Mouse (Mus musculus): ENCODE results near the gene Sbsn. TPM values are rescaled to one million over a fixed set of nuclear protein-coding genes. Genes with fewer than 3 reads are reported as not detected.

Sbsn gene
- polyA plus RNA-seq (2012; rRNA removed; ENCODE audit: low replicate concordance): 10.8 and 36.4 TPM in 2 replicates

DNA sequence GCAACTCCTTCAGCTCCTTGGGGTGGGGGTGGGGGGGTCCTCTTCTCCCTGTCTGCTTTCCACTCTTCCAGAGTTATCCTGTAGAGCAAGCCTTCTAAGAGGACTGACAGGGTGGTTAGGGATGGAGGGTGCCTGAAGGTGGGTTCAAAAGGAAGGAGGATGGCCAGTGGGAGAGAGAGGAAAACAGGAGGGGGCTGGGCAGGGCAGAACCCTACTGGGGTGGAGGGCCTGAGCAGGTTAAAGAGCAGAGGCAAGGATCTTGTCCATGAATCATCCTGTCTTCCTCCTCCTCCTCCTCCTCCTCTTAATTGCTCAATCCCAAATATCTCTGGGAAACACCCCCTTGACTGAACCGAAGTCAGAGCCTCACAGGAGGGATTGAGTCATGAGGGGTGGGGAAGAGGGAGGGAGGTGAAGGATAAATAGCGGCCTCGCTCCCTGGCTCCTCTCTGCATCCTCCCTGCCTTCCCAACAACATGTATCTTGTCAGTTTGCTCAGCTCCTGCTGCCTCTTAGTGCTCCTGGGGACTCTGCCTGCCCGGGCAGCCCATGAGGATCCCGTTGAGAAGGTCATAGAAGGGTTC is at the start of gene Sbsn:
Sbsn (plus strand) TSS at position 386 of the 584 bp plus-strand sequence.

DNA sequence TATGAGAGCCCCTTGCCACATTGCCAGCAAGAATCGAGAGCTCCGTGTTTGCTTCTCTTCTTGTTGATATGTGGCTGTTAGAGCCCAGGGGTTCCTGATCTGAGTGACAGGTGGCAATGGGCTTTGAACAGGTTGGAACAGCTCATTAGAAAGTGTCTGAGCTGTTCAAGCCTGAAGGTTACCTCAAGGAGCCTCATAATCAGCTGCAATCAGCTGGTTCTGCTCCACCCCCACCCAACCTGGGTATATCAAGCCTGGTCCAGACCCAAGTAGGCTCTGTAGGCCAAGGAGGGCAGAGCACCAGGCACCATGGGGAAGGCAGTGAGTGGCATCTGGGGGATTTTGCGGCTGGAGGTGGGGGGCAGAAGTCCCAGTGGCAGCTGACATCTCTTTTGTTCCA is 39.3 kb upstream of the Sbsn start, which contains the start of gene Atp4a:
Atp4a (plus strand) TSS at position 268 of the 400 bp plus-strand sequence.

GRCm38 (mm10) chr7:30729396-30730063 is 21.7 kb upstream of the Sbsn start, which contains the start of gene Tmem147:
Tmem147 (minus strand) TSS chr7:30729540.

DNA sequence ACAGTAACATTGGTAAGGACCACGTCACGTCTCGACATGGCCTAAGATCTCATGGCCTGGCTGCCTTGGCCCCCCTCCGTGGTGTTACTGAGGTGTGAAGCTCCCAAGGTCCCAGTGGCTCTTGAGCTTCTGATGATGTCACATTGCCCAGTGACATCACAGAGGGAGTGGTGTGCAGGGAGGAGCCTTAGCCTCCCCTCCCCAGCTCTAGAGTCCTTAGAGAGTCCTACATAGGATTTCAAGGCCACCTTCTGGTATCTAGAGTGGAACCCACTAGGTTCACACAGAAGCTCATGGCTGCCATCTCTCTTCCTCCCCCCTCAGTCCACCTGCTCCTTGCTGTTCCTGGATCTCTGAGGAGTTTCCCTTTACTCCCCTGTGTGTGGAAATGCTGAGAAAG is 7.7 kb upstream of the Sbsn start, which contains the start of gene Gapdhs:
Gapdhs (minus strand) TSS at position 65 of the 400 bp plus-strand sequence.

DNA sequence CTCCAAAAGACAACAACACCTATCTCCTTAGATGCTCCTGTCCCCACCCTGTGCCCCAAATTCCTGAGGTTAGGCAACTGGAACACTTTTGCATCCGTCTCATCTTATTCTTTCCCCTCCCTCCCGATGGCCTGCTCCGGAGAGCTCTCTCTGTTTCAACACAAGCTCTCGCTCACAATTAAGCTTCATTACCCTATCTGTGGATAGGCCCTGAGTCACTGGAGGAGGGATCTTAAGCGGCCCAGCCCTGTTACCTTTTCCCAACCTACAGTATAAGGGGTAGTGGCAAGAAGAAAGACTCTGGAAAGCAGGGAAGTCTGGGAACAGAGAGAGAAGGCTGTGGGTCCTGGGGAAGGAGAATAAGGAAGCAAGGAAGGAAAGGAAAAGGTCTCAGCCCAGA is 12.2 kb downstream of the Sbsn start, which contains the start of gene Dmkn:
Dmkn (plus strand) TSS at position 301 of the 400 bp plus-strand sequence.

DNA sequence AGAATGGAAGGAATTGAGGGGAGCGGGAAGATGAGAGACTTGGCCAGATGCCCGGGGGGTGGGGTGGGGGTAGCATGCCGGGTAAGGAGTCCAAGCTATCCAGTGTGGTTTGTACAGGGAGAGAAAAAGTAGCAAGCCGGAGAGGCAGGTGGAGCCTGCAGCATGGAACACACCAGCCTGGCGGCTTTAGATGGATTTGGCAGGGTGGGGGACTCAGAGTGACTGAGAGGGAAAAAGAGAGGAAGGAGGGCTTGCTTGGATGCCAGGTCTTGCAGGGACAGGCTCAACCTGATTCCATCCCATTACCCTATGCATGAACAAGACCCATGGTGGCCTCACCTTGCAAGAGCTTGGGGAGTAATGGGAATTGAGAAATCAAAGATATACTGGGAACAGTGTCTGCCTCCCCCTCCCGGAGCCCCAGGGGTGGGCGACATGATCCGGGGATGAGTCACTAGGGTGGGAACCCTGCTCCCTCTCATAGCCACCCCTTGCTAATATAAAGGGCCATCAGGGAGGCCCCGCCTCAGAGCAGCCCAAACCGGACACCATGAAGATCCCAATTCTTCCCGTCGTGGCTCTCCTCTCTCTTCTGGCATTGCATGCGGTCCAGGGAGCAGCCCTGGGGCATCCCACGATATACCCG is 36.2 kb downstream of the Sbsn start, which contains the start of gene Krtdap:
Krtdap (plus strand) TSS at position 520 of the 646 bp plus-strand sequence.

Other genes starting within 250 kb of the Sbsn start
- 7.3 and 17.1 TPM in 2 replicates for gene Arhgap33, start 216.4 kb upstream of the Sbsn start, polyA plus RNA-seq (2012; rRNA removed; ENCODE audit: low replicate concordance)
- 65.4 and 90.8 TPM in 2 replicates for gene Hspb6, start 199.3 kb upstream of the Sbsn start, polyA plus RNA-seq (2012; rRNA removed; ENCODE audit: low replicate concordance)
- 4.1 and 17.2 TPM in 2 replicates for gene Proser3, start 199.2 kb upstream of the Sbsn start, polyA plus RNA-seq (2012; rRNA removed; ENCODE audit: low replicate concordance)
- gene Lin37, start 191.6 kb upstream of the Sbsn start, polyA plus RNA-seq (2012; rRNA removed; ENCODE audit: low replicate concordance): 32.9 and 36.6 TPM in 2 replicates
- gene U2af1l4, start 188.2 kb upstream of the Sbsn start, polyA plus RNA-seq (2012; rRNA removed; ENCODE audit: low replicate concordance): 56.7 and 69.3 TPM in 2 replicates
- gene Gm49396, start 188.1 kb upstream of the Sbsn start, polyA plus RNA-seq (2012; rRNA removed; ENCODE audit: low replicate concordance): 1.4 and 3.1 TPM in 2 replicates
- gene Psenen, start 187.8 kb upstream of the Sbsn start, polyA plus RNA-seq (2012; rRNA removed; ENCODE audit: low replicate concordance): 135 and 167 TPM in 2 replicates
- gene Igflr1, start 186.0 kb upstream of the Sbsn start, polyA plus RNA-seq (2012; rRNA removed; ENCODE audit: low replicate concordance): 3.8 and 6.8 TPM in 2 replicates
- 35.0 and 59.6 TPM in 2 replicates for gene Kmt2b, start 162.7 kb upstream of the Sbsn start, polyA plus RNA-seq (2012; rRNA removed; ENCODE audit: low replicate concordance)
- 0.92 and 1.1 TPM in 2 replicates for gene Zbtb32, start 152.6 kb upstream of the Sbsn start, polyA plus RNA-seq (2012; rRNA removed; ENCODE audit: low replicate concordance)
- 2.8 and 21.0 TPM in 2 replicates for gene Upk1a, start 138.6 kb upstream of the Sbsn start, polyA plus RNA-seq (2012; rRNA removed; ENCODE audit: low replicate concordance)
- gene Cox6b1, start 125.3 kb upstream of the Sbsn start, polyA plus RNA-seq (2012; rRNA removed; ENCODE audit: low replicate concordance): 647 and 1,156 TPM in 2 replicates
- not detected in 2 replicates for gene Etv2, start 115.6 kb upstream of the Sbsn start, polyA plus RNA-seq (2012; rRNA removed; ENCODE audit: low replicate concordance)
- 47.6 and 62.6 TPM in 2 replicates for gene Rbm42, start 101.2 kb upstream of the Sbsn start, polyA plus RNA-seq (2012; rRNA removed; ENCODE audit: low replicate concordance)
- gene Haus5, start 86.5 kb upstream of the Sbsn start, polyA plus RNA-seq (2012; rRNA removed; ENCODE audit: low replicate concordance): 11.8 and 17.8 TPM in 2 replicates
- gene Pmis2, start 79.9 kb upstream of the Sbsn start, polyA plus RNA-seq (2012; rRNA removed; ENCODE audit: low replicate concordance): not detected in 2 replicates
- not detected in 2 replicates for gene 2200002J24Rik, start 52.5 kb upstream of the Sbsn start, polyA plus RNA-seq (2012; rRNA removed; ENCODE audit: low replicate concordance)
- 0.39 TPM in 1 of 2 replicates, not detected in the other for gene Atp4a, start 39.3 kb upstream of the Sbsn start, polyA plus RNA-seq (2012; rRNA removed; ENCODE audit: low replicate concordance)
- gene Tmem147, start 21.9 kb upstream of the Sbsn start, polyA plus RNA-seq (2012; rRNA removed; ENCODE audit: low replicate concordance): 254 and 273 TPM in 2 replicates
- gene Gapdhs, start 7.8 kb upstream of the Sbsn start, polyA plus RNA-seq (2012; rRNA removed; ENCODE audit: low replicate concordance): not detected in 2 replicates
- gene Dmkn, start 12.3 kb downstream of the Sbsn start, polyA plus RNA-seq (2012; rRNA removed; ENCODE audit: low replicate concordance): 8.6 and 10.7 TPM in 2 replicates
- 0.51 and 2.0 TPM in 2 replicates for gene Krtdap, start 36.4 kb downstream of the Sbsn start, polyA plus RNA-seq (2012; rRNA removed; ENCODE audit: low replicate concordance)
- 27.4 and 105 TPM in 2 replicates for gene Ffar2, start 72.3 kb downstream of the Sbsn start, polyA plus RNA-seq (2012; rRNA removed; ENCODE audit: low replicate concordance)
- gene Ffar3, start 104.7 kb downstream of the Sbsn start, polyA plus RNA-seq (2012; rRNA removed; ENCODE audit: low replicate concordance): not detected in 2 replicates
- gene Ffar1, start 110.1 kb downstream of the Sbsn start, polyA plus RNA-seq (2012; rRNA removed; ENCODE audit: low replicate concordance): 0.03 and 0.05 TPM in 2 replicates
- gene Cd22, start 128.9 kb downstream of the Sbsn start, polyA plus RNA-seq (2012; rRNA removed; ENCODE audit: low replicate concordance): 1.3 and 4.4 TPM in 2 replicates
- gene Mag, start 163.4 kb downstream of the Sbsn start, polyA plus RNA-seq (2012; rRNA removed; ENCODE audit: low replicate concordance): 0.72 and 1.3 TPM in 2 replicates
- gene Hamp2, start 173.2 kb downstream of the Sbsn start, polyA plus RNA-seq (2012; rRNA removed; ENCODE audit: low replicate concordance): 0.77 and 1.3 TPM in 2 replicates
- gene Hamp, start 192.6 kb downstream of the Sbsn start, polyA plus RNA-seq (2012; rRNA removed; ENCODE audit: low replicate concordance): 0.64 and 3.8 TPM in 2 replicates
- gene Usf2, start 205.3 kb downstream of the Sbsn start, polyA plus RNA-seq (2012; rRNA removed; ENCODE audit: low replicate concordance): 99.1 and 134 TPM in 2 replicates
- 5.2 and 72.6 TPM in 2 replicates for gene Lsr, start 222.0 kb downstream of the Sbsn start, polyA plus RNA-seq (2012; rRNA removed; ENCODE audit: low replicate concordance)
- 0.40 and 1.7 TPM in 2 replicates for gene Fam187b, start 222.3 kb downstream of the Sbsn start, polyA plus RNA-seq (2012; rRNA removed; ENCODE audit: low replicate concordance)

Data from subcutaneous adipose tissue, adult 2 months (tissue).